Mouse (Mus musculus) neural tube, postnatal 0 days (tissue): ENCODE measurements around the gene Yy1. TPM values are rescaled to one million over a fixed set of nuclear protein-coding genes. Genes with fewer than 3 reads are reported as not detected.

Experiments
- microRNA counts: library from miRNA; unstranded; fragments of <30 nt; microRNA quantifications from one replicate; lab custom pipeline; 2015
- microRNA-seq: library from miRNA; unstranded; fragments of <30 nt; microRNA quantifications from one replicate; pipeline ENCODE4, GENCODE M21; 2016
- polyA plus RNA-seq: library from polyadenylated mRNA; unstranded; fragments of >200 nt; fragmentation: Nextera tagmentation; extraction: Ambion mirVana; gene quantifications from 2 replicates; pipeline ENCODE4 v1.2.1, GENCODE M21; 2015

Yy1 gene
- 8.9 and 10.5 TPM in 2 replicates for polyA plus RNA-seq

GRCm38 (mm10) chr12:108792546-108793452, at the start of gene Yy1:
Yy1 (plus strand) TSS chr12:108792973.

GRCm38 (mm10) chr12:108835840-108836409, 43.2 kb downstream of the Yy1 start, which contains the start of the genes Slc25a29 and Slc25a47:
Slc25a29 (minus strand) TSS chr12:108835883.
Slc25a47 (plus strand) TSS chr12:108836046.

MicroRNAs within 50 kb of the gene (microRNA counts, 519-probe panel; counts per million panel counts)
- microRNA mmu-miR-345-3p (lab: Ali Mortazavi, UCI), result 40.5 counts per million
- microRNA mmu-miR-345-5p (lab: Ali Mortazavi, UCI), result 3,869 counts per million, percentile 29 among the panel's probes with 10 or more counts

Small RNA genes lying within 50 kb of the gene (microRNA-seq; reads per million reads assigned to microRNA genes)
- 67.0 reads per million, percentile 38 among the genes with 10 or more reads in this experiment for gene Mir345

Other genes starting within 250 kb of the Yy1 start
- 223 and 252 TPM in 2 replicates for gene Evl, start 238.3 kb upstream of the Yy1 start, polyA plus RNA-seq
- gene Degs2, start 90.7 kb upstream of the Yy1 start, polyA plus RNA-seq, result 1.5 and 1.6 TPM in 2 replicates
- 17.7 and 18.4 TPM in 2 replicates for gene Slc25a29, start 42.9 kb downstream of the Yy1 start, polyA plus RNA-seq
- gene Slc25a47, start 43.1 kb downstream of the Yy1 start, polyA plus RNA-seq, result 6.4 and 6.8 TPM in 2 replicates
- gene Wdr25, start 100.7 kb downstream of the Yy1 start, polyA plus RNA-seq, result 3.3 and 3.6 TPM in 2 replicates
- gene Wars, start 101.2 kb downstream of the Yy1 start, polyA plus RNA-seq, result 89.3 and 92.6 TPM in 2 replicates